Mouse (Mus musculus) spleen, postnatal 10 days (tissue): ENCODE results near the gene Gm20843.
"Not testable (repeated sequence)": the region's sequence is repeated elsewhere in the genome, so short reads cannot be mapped to it uniquely, and the experiment has no call there.

Experiments
- DNase-seq, 2 experiments: peaks; one replicate each; pipeline ENCODE4 v3.0.0; 2021 to 2022; ENCODE audit warnings: low spot score in 2 of 2

Gene Gm20843

DNA sequence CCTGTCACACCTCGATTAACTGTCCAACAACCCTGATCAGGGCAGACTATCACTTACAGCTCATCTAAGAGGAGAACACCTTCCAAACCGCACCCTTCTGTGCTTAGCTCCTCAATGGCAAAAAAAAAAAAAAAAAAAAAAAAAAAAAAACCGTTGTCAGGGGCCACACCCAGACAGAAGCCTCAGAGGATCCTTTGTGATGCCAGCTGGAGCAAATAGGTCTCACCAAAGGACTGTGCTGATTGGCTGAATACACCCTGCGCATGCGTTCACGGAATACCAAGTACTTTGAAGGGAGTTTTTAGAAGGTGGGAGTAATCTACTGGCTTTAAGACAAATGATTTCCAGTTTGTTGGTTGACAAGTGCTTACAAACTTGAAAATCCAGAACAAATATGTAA is at the start of gene Gm20843:
Gene Gm20843 (minus strand): TSS at position 101 of the 400 bp plus-strand sequence.
- not testable (repeated sequence) for DNase-seq
